Comparison of ENCODE assay signal across 15 mouse cellular contexts in the genomic region with DNA sequence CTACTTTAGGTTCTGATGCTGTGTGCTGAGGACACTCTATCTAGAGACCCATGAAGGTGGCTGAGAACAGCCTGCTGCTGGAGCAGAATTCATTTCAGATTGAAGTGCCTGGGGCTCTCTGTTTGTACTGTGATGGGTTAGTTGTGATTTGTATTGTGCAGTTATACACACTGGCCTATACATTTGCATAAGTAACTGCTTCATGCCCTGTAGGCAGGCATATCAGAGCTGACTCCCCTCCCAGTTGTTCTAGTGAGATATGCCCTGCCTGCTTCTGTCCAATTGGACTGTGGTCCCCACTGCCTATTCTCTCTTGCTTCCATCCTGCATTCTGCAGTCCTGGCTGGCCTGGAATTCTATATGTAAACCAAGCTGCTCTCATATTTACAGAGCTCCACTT.
DNase-seq lines count a peak whose midpoint lies in the region; ATAC-seq lines count a peak whose summit lies in the region.
"Had no signal": no experiment of that assay in that cellular context is flagged by ENCODE, and none has a peak within 500 bp of the region (broad histone marks: within the 10 kb centered on the region; RNA-seq: fewer than 3 reads in every experiment).

No protein-coding gene starts in this region.

- H3K9me3 ChIP-seq in hindbrain, embryonic 14.5 days (ENCODE audit: control insufficient read depth, low read length) = no peaks in the 10 kb centered on the region
- H3K9me3 ChIP-seq in midbrain, embryonic 15.5 days = no peaks in the 10 kb centered on the region
- no peaks in the 10 kb centered on the region for H3K9me3 ChIP-seq in embryonic facial prominence, embryonic 10.5 days

- H3K4me2 ChIP-seq in hindbrain, embryonic 14.5 days (replicated peaks) = no peak overlapping the region
- H3K4me2 ChIP-seq in midbrain, embryonic 15.5 days = no peak overlapping the region

- intact Hi-C loops in heart, postnatal 36 days (cut with DNase I) = no loop called here

- H3K36me3 ChIP-seq in hindbrain, embryonic 14.5 days (replicated peaks; ENCODE audit: control insufficient read depth, insufficient read depth) = no peaks in the 10 kb centered on the region
- H3K36me3 ChIP-seq in midbrain, embryonic 15.5 days (replicated peaks) = no peaks in the 10 kb centered on the region
- H3K36me3 ChIP-seq in embryonic facial prominence, embryonic 10.5 days (replicated peaks) = no peaks in the 10 kb centered on the region

- peaks cover 31% of the 10 kb centered on the region for H3K4me1 ChIP-seq in hindbrain, embryonic 14.5 days (replicated peaks; ENCODE audit: control insufficient read depth, insufficient read depth, low read length)
- H3K4me1 ChIP-seq in midbrain, embryonic 15.5 days = peaks cover 25% of the 10 kb centered on the region
- H3K4me1 ChIP-seq in embryonic facial prominence, embryonic 10.5 days = no peaks in the 10 kb centered on the region; the same call in 1 of the 2 replicates

- ATAC-seq in hindbrain, embryonic 14.5 days (ENCODE audit: low FRiP score) = 0 out of 2 replicates have a peak, but pooled peaks have one; percentile 28
- ATAC-seq in midbrain, embryonic 15.5 days (replicated peaks) = peak; percentile 53
- ATAC-seq: activated CD4-positive, CD25-positive, alpha-beta regulatory T cell, adult 4 months had no signal

- H3K4me3 ChIP-seq in hindbrain, embryonic 14.5 days (replicated peaks; ENCODE audit: low read length) = no peak overlapping the region
- no peak overlapping the region for H3K4me3 ChIP-seq in midbrain, embryonic 15.5 days
- no peak overlapping the region for H3K4me3 ChIP-seq in embryonic facial prominence, embryonic 10.5 days
- H3K4me3 ChIP-seq: heart, adult 2 months; layer of hippocampus, adult 2 months had no signal

- H3K27ac ChIP-seq in hindbrain, embryonic 14.5 days = peak overlapping the region; percentile 76
- peak overlapping the region; percentile 76 for H3K27ac ChIP-seq in midbrain, embryonic 15.5 days
- H3K27ac ChIP-seq in embryonic facial prominence, embryonic 10.5 days (replicated peaks) = no peak overlapping the region; the same call in 1 of the 2 replicates
- H3K27ac ChIP-seq: heart, adult 2 months; kidney, postnatal 0 days; layer of hippocampus, adult 2 months had no signal

- peak overlapping the region; percentile 32 for H3K9ac ChIP-seq in hindbrain, embryonic 14.5 days
- no peak overlapping the region; the same call in 1 of the 2 replicates for H3K9ac ChIP-seq in midbrain, embryonic 15.5 days

- peak; percentile 44 for DNase-seq in retina, postnatal 1 day
- DNase-seq in retina, embryonic 14.5 days (ENCODE audit: low spot score) = no peak
- DNase-seq in hindbrain, embryonic 14.5 days (ENCODE audit: low spot score) = no peak
- DNase-seq in layer of hippocampus, postnatal 10 days (ENCODE audit: low spot score in 2 of 2) = no peak
- no peak for DNase-seq in heart, postnatal 36 days
- DNase-seq in embryonic facial prominence, embryonic 10.5 days (ENCODE audit: low spot score) = no peak
- DNase-seq: adrenal gland, postnatal 36 days; heart, adult 2 months; liver; lung, adult 18-20 months; lung, postnatal 36 days had no signal

- no peaks in the 10 kb centered on the region for H3K27me3 ChIP-seq in hindbrain, embryonic 14.5 days (ENCODE audit: control insufficient read depth, insufficient read depth, low read length)
- H3K27me3 ChIP-seq in midbrain, embryonic 15.5 days (replicated peaks) = no peaks in the 10 kb centered on the region
- no peaks in the 10 kb centered on the region for H3K27me3 ChIP-seq in embryonic facial prominence, embryonic 10.5 days (replicated peaks; ENCODE audit: low read depth, poor library complexity, severe bottlenecking)
